Mouse (Mus musculus) intestine, embryonic 14.5 days (tissue): ENCODE measurements around the gene Alkbh4. TPM values are rescaled to one million over a fixed set of nuclear protein-coding genes. Genes with fewer than 3 reads are reported as not detected.

Source experiments
- ATAC-seq: fragments of 200-750 bp; cut with Nextera tagmentation; replicated peaks from 2 replicates; pipeline ENCODE4 v1.8.0; 2017; ENCODE audit warnings: low read depth, moderate number of reproducible peaks, moderate TSS enrichment, moderate library complexity; ENCODE audit not compliant: low FRiP score, low TSS enrichment
- DNase-seq: peaks from one replicate; pipeline ENCODE4 v3.0.0-alpha.2; 2018; ENCODE audit warnings: low spot score
- H3K27ac ChIP-seq: fragments of 300-500 bp; sonication (generic); 2 replicates; pipeline ENCODE4 v1.5.1; 2014; ENCODE audit warnings: low read depth, mild to moderate bottlenecking, control low read depth
- H3K27me3 ChIP-seq: fragments of 300-500 bp; sonication (generic); replicated peaks from 2 replicates; pipeline ENCODE4 v1.6.1; 2014; ENCODE audit warnings: low read length, control low read depth; ENCODE audit not compliant: control insufficient read depth, insufficient read depth
- H3K36me3 ChIP-seq: fragments of 300-500 bp; sonication (generic); 2 replicates; pipeline ENCODE4 v1.6.1; 2014; ENCODE audit warnings: low read length, control low read depth; ENCODE audit not compliant: control insufficient read depth, insufficient read depth
- H3K4me1 ChIP-seq: fragments of 300-500 bp; sonication (generic); replicated peaks from 2 replicates; pipeline ENCODE4 v1.6.1; 2014; ENCODE audit warnings: low read length, control low read depth, mixed read lengths; ENCODE audit not compliant: control insufficient read depth, insufficient read depth
- H3K4me2 ChIP-seq: fragments of 300-500 bp; sonication (generic); 2 replicates; pipeline ENCODE4 v1.6.1; 2014; ENCODE audit warnings: low read length
- H3K4me3 ChIP-seq: fragments of 300-500 bp; sonication (generic); 2 replicates; pipeline ENCODE4 v1.5.1; 2014; ENCODE audit warnings: low read depth, low read length, control low read depth, mixed read lengths
- H3K9ac ChIP-seq: fragments of 300-500 bp; sonication (generic); 2 replicates; pipeline ENCODE4 v1.6.1; 2014; ENCODE audit warnings: mild to moderate bottlenecking, low read length
- H3K9me3 ChIP-seq: fragments of 300-500 bp; sonication (generic); 2 replicates; pipeline ENCODE4 v1.6.1; 2016; ENCODE audit warnings: low read length, control low read depth; ENCODE audit not compliant: control insufficient read depth
- WGBS: fragments of 180-500 bp; shearing (Covaris S2); extraction: QIAGEN DNeasy Blood & Tissue Kit; methylation state at CpG from one replicate; pipeline ENCODE4 v1.1.7; 2014; 5-methylcytosine and 5-hydroxymethylcytosine counted together
- polyA plus RNA-seq: library from polyadenylated mRNA; unstranded; fragments of >200 nt; fragmentation: Nextera tagmentation; extraction: Ambion mirVana; gene quantifications from 2 replicates; pipeline ENCODE4 v1.2.1, GENCODE M21; 2014

Gene Alkbh4
- polyA plus RNA-seq, 1 experiment from 2014 or later: 13.4 TPM

DNA sequence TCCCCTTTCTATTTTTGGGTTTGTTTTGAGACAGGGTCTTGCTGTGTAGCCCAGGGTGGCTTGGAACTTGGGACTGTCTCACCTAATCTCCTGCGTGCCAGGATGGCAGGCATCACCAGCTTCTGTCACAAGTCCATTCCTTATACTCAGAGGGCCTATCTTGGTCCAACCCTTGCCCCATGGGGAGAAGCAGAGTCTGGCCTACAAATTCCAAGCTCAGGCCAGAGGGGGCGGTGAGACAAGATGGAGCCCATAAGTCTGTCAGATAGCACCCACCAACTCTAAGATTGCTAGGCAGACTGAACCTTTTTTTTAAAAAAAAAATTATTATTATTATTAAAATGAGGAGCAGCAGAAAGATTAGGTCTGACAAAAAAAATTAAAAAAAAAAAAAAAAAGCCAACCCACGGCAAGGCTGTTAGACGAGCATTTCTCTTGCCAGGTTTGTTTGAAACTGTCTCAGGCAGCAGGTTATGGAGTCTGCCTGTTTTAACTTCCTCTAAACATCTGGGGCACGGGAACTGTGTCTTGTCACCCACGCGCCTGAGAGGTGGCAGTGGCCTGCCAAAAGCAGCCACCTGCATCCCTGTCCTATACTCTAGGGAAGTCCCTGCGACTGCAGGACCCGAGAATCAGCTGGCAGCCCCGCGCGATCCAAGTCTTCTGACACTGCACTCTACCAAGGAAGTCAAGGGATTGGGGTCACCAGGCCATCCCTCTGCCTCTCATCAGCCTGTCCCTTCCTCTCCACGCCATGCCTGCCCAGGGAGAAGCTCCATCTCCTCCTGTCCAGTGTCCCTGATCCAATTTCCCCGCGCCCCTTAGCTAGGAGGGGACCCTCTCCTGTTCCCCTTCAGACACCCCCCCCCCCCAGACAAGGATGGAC lies 33.9 kb downstream of the Alkbh4 start:
- WGBS: 12% methylated on average over 15 of the region's 15 CpGs
- Histone ChIP-seq H3K9ac (peak overlapping the region; percentile 11), H3K4me2 (peak overlapping the region; percentile 74), H3K36me3 (no peaks in the 10 kb centered on the region), H3K4me1 (peaks cover 10% of the 10 kb centered on the region), H3K27ac (no peak overlapping the region), H3K4me3 (peak overlapping the region; percentile 43), H3K27me3 (no peaks in the 10 kb centered on the region), H3K9me3 (no peaks in the 10 kb centered on the region; the same call in 1 of the 2 replicates)
- peak; percentile 76 for DNase-seq
- ATAC-seq: peak; percentile 33; the same call in 1 of the 2 replicates

GRCm38 (mm10) chr5:136170512-136171362 lies 34.8 kb downstream of the Alkbh4 start, which contains the start of gene Orai2:
Gene Orai2 (minus strand): TSS chr5:136170713.
- no peaks in the 10 kb centered on the region for H3K36me3 ChIP-seq
- H3K27ac ChIP-seq: peak within 1 kb of the TSS; percentile 10; the same call in 1 of the 2 replicates
- peak within 1 kb of the TSS; percentile 43 for H3K4me3 ChIP-seq
- H3K4me2 ChIP-seq: peak within 1 kb of the TSS; percentile 74
- H3K27me3 ChIP-seq: no peaks in the 10 kb centered on the region
- WGBS: 4% methylated on average over 48 of the region's 49 CpGs
- ATAC-seq (peak; percentile 84), DNase-seq (peak; percentile 83)
- H3K9ac ChIP-seq: peak within 1 kb of the TSS; percentile 11
- H3K4me1 ChIP-seq: peaks cover 10% of the 10 kb centered on the region
- H3K9me3 ChIP-seq: no peaks in the 10 kb centered on the region; the same call in 1 of the 2 replicates

DNA sequence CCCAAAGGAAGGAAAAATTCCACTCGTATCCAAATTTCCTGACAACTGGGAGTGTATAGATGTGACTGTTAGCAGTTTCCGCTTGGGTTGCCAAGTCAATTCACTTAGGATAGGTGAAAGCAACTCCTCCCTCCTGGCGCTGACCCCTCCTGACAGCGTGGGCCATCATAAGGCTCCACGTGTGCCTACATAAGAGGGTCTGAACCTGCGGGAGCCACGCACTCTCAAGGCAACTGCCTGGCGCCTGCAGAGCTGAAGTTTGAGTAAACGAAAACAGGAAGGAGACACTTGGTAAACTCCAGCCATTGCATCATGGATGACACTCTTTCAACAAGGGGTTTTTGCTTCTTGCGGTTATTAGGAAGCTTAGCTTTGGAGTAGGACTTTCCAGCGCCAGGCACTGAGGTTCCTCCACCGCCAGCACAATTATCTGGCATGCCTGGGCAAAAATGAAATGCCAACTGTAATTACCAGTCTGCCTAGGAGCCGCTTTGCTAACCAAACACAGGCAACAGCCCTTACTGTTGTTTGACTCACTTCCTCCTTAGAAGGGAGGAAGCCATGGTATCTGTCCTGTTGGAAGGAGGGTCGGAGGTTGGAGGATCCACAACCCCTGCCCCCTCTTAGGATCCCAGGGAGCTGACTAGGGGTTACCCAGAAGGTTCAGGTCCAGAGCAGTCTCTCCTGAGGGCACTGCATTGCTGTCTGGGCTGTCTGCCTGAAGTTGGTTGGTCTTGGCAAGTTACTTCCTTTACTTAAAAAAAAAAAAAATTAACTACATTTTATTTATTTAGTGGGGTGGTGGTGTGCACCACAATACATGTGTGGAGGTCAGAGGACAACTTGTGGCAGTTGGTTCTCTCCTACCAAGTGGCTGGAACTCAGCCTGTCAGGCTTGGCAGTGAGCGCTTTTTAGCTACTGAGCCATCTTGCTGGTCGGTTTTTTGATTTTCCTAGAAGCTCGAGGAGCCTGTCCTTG lies 35.7 kb downstream of the Alkbh4 start:
- H3K4me3 ChIP-seq: peak overlapping the region; percentile 43
- H3K4me1 ChIP-seq: peaks cover 10% of the 10 kb centered on the region
- ATAC-seq (0 out of 2 replicates have a peak, but pooled peaks have one; percentile 1), DNase-seq (peak; percentile 57)
- WGBS: 28% methylated on average over 17 of the region's 17 CpGs
- H3K27ac ChIP-seq: peak overlapping the region; percentile 10; the same call in 1 of the 2 replicates
- no peaks in the 10 kb centered on the region; the same call in 1 of the 2 replicates for H3K9me3 ChIP-seq
- H3K9ac ChIP-seq: no peak overlapping the region
- H3K27me3 ChIP-seq: no peaks in the 10 kb centered on the region
- H3K36me3 ChIP-seq: no peaks in the 10 kb centered on the region
- peak overlapping the region; percentile 74 for H3K4me2 ChIP-seq

- H3K27ac ChIP-seq: no peak overlapping the region
- ATAC-seq: no peak
Observed at GRCm38 (mm10) chr5:136172939-136173338, 37.0 kb downstream of the Alkbh4 start.

GRCm38 (mm10) chr5:136173606-136174463 lies 37.9 kb downstream of the Alkbh4 start:
- ATAC-seq (no peak), DNase-seq (no peak)

More at GRCm38 (mm10) chr5:136172939-136173338, 37.0 kb downstream of the Alkbh4 start:
- no peak overlapping the region for H3K4me3 ChIP-seq
- no peaks in the 10 kb centered on the region for H3K27me3 ChIP-seq
- no peaks in the 10 kb centered on the region; the same call in 1 of the 2 replicates for H3K9me3 ChIP-seq
- 74% methylated on average over 9 of the region's 9 CpGs for WGBS
- H3K4me2 ChIP-seq: no peak overlapping the region
- no peak for DNase-seq
- peaks cover 10% of the 10 kb centered on the region for H3K4me1 ChIP-seq
- no peak overlapping the region for H3K9ac ChIP-seq
- no peaks in the 10 kb centered on the region for H3K36me3 ChIP-seq

DNA sequence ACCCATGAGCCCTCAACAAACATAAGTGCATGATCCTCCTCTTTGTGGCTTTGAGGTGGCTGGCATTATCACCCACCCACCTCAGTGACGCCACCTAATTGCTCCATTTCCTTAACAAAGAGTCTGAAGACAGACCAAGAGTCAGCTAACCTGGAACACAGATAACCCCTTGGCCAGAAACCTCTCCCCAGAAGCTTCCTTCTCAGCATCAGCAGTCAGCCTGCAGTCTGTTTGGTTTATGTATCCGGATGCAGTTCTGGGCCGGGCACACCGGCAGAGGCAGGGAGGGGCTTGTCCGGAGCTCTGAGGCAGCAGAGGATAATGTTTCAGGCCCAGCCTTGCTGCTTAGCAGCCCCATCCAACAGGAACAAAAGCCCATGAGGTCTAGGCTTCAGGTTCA lies 43.6 kb downstream of the Alkbh4 start:
- H3K9ac ChIP-seq: no peak overlapping the region
- H3K4me2 ChIP-seq: no peak overlapping the region
- 84% methylated on average over 5 of the region's 5 CpGs for WGBS
- ATAC-seq (no peak), DNase-seq (no peak)
- H3K27me3 ChIP-seq: no peaks in the 10 kb centered on the region
- H3K36me3 ChIP-seq: peaks cover 58% of the 10 kb centered on the region
- H3K27ac ChIP-seq: no peak overlapping the region
- H3K9me3 ChIP-seq: no peaks in the 10 kb centered on the region
- no peaks in the 10 kb centered on the region for H3K4me1 ChIP-seq
- no peak overlapping the region for H3K4me3 ChIP-seq

More at GRCm38 (mm10) chr5:136173606-136174463, 37.9 kb downstream of the Alkbh4 start:
- Histone ChIP-seq H3K9ac (no peak overlapping the region), H3K36me3 (peaks cover 9% of the 10 kb centered on the region), H3K4me2 (no peak overlapping the region), H3K9me3 (no peaks in the 10 kb centered on the region), H3K4me3 (no peak overlapping the region), H3K4me1 (peaks cover 10% of the 10 kb centered on the region), H3K27me3 (no peaks in the 10 kb centered on the region), H3K27ac (no peak overlapping the region)
- WGBS: 35% methylated on average over 9 of the region's 9 CpGs

GRCm38 (mm10) chr5:136181197-136181596 lies 45.3 kb downstream of the Alkbh4 start:
- no peaks in the 10 kb centered on the region for H3K4me1 ChIP-seq
- no peak overlapping the region for H3K9ac ChIP-seq
- DNase-seq (no peak), ATAC-seq (no peak)
- H3K9me3 ChIP-seq: no peaks in the 10 kb centered on the region
- WGBS: 91% methylated on average over 6 of the region's 6 CpGs
- H3K4me3 ChIP-seq: no peak overlapping the region
- no peak overlapping the region for H3K4me2 ChIP-seq
- H3K27me3 ChIP-seq: no peaks in the 10 kb centered on the region
- peaks cover 74% of the 10 kb centered on the region for H3K36me3 ChIP-seq
- no peak overlapping the region for H3K27ac ChIP-seq
